Mouse (Mus musculus) megakaryocyte, embryonic 14.5 days (primary cell): ENCODE data around the gene Erfe.

Experiments
- FLI1 ChIP-seq: IDR thresholded peaks from 2 replicates; pipeline ENCODE4 v1.6.1; 2012; ENCODE audit warnings: low read length, inconsistent platforms, mixed read lengths
- GATA1 ChIP-seq: IDR thresholded peaks from 3 replicates; pipeline ENCODE4 v1.6.1; 2012; ENCODE audit warnings: mixed read lengths, low read length, inconsistent platforms, borderline replicate concordance

DNA sequence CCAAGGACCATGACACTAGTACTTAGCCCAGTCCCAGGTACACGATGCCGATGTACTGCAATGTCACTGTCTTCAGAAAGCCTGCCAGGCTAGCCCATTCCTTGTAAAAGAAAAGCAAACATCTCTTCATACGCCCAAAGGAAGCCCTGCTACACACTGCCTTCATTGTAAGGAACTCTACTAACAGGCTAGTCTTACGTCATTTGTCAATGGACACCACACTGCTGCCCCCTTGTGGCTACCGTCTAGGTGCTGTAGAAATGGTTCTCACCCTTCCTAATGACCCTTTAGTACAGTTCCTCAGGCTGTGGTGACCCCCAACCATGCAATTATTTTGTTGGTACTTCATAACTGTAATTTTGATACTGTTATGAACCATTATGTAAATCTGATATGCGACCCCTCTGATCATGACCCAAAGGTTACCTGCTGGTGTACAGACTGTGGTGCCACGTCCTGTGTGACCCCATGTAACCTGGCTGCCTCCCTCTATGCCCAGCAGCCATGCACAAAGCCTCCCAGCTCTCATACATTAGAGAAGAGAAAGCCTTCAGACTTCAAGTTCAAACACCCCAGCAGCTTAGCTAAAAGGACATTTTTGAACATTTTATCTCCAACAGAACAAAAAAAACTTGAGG is 14.3 kb downstream of the Erfe start:
- TF ChIP-seq FLI1 = no peak
- no peak for TF ChIP-seq GATA1
